Mouse (Mus musculus): ENCODE results near the gene Racgap1. TPM values are rescaled to one million over a fixed set of nuclear protein-coding genes. Genes with fewer than 3 reads are reported as not detected.

The Racgap1 gene
- polyA plus RNA-seq, 2 experiments from 2014 or later = 33.2 to 33.3 TPM

GRCm38 (mm10) chr15:99589704-99590103 is 61.8 kb downstream of the Racgap1 start:
- no peak for ATAC-seq

- no peak for ATAC-seq
These were observed 62.2 kb downstream of the Racgap1 start for GRCm38 (mm10) chr15:99589237-99589636.

- no peak for ATAC-seq
These were observed 64.9 kb downstream of the Racgap1 start for GRCm38 (mm10) chr15:99586525-99586924.

GRCm38 (mm10) chr15:99585741-99586140 is 65.7 kb downstream of the Racgap1 start:
- ATAC-seq = no peak

GRCm38 (mm10) chr15:99584407-99585202 is 66.9 kb downstream of the Racgap1 start:
- ATAC-seq = no peak

GRCm38 (mm10) chr15:99583463-99584344 is 67.8 kb downstream of the Racgap1 start:
- no peak for ATAC-seq

- ATAC-seq = no peak
These were observed 72.5 kb downstream of the Racgap1 start, which contains the start of gene Aqp2 for GRCm38 (mm10) chr15:99578802-99579485. Gene Aqp2 (plus strand): TSS chr15:99579055.

Other genes starting within 250 kb of the Racgap1 start
- gene Nckap5l, start 193.9 kb downstream of the Racgap1 start, polyA plus RNA-seq (2017; shearing (Covaris generic)) = 1 to 10 TPM in 1 of 2 experiments, under 1 TPM in 1; 0.76 to 1.2 TPM
- 10 to 100 TPM; 23.3 to 23.5 TPM for gene Bcdin3d, start 176.9 kb downstream of the Racgap1 start, polyA plus RNA-seq (2017; shearing (Covaris generic))
- gene Faim2, start 123.5 kb downstream of the Racgap1 start, polyA plus RNA-seq (2017; shearing (Covaris generic)) = under 1 TPM in 1 of 2 experiments, not detected in 1; 0.07 TPM
- gene Aqp2, start 72.6 kb downstream of the Racgap1 start, polyA plus RNA-seq (2017; shearing (Covaris generic)) = not detected
- gene Aqp5, start 60.9 kb downstream of the Racgap1 start, polyA plus RNA-seq (2017; shearing (Covaris generic)) = not detected
- gene Aqp6, start 50.3 kb downstream of the Racgap1 start, polyA plus RNA-seq (2017; shearing (Covaris generic)) = not detected
- under 1 TPM; 0.22 to 0.32 TPM for gene Asic1, start 18.7 kb upstream of the Racgap1 start, polyA plus RNA-seq (2017; shearing (Covaris generic))
- 10 to 100 TPM in 1 of 2 experiments, 1 to 10 TPM in 1; 8.6 to 10.8 TPM for gene Smarcd1, start 50.5 kb upstream of the Racgap1 start, polyA plus RNA-seq (2017; shearing (Covaris generic))
- gene Gm17349, start 53.8 kb upstream of the Racgap1 start, polyA plus RNA-seq (2017; shearing (Covaris generic)) = not detected
- under 1 TPM; 0.16 to 0.60 TPM for gene Gpd1, start 65.9 kb upstream of the Racgap1 start, polyA plus RNA-seq (2017; shearing (Covaris generic))
- gene Cox14, start 74.0 kb upstream of the Racgap1 start, polyA plus RNA-seq (2017; shearing (Covaris generic)) = 100 to 1,000 TPM; 152 to 189 TPM
- 10 to 100 TPM; 63.5 to 71.6 TPM for gene Cers5, start 121.2 kb upstream of the Racgap1 start, polyA plus RNA-seq (2017; shearing (Covaris generic))
- under 1 TPM; 0.89 to 0.93 TPM for gene Lima1, start 223.8 kb upstream of the Racgap1 start, polyA plus RNA-seq (2017; shearing (Covaris generic))